Mouse (Mus musculus) CD4-positive, CD25-positive, alpha-beta regulatory T cell, adult 2 months (primary cell): ENCODE data around the gene Npas3.

Experiments used
- DNase-seq: peaks from one replicate; pipeline ENCODE4 v3.0.0-alpha.2; 2012; ENCODE audit warnings: low read depth, low spot score

The Npas3 gene

GRCm38 (mm10) chr12:53587691-53588504, 339.4 kb downstream of the Npas3 start:
- no peak for DNase-seq

- no peak for DNase-seq
These were observed 341.0 kb downstream of the Npas3 start for GRCm38 (mm10) chr12:53589446-53589961.

- no peak for DNase-seq
These were observed 357.2 kb downstream of the Npas3 start for GRCm38 (mm10) chr12:53605661-53606060.

GRCm38 (mm10) chr12:53612120-53612519, 363.6 kb downstream of the Npas3 start:
- no peak for DNase-seq

GRCm38 (mm10) chr12:53621271-53621670, 372.8 kb downstream of the Npas3 start:
- DNase-seq: no peak

GRCm38 (mm10) chr12:53623793-53624192, 375.3 kb downstream of the Npas3 start:
- DNase-seq: no peak

GRCm38 (mm10) chr12:53624379-53625021, 376.0 kb downstream of the Npas3 start:
- no peak for DNase-seq

- DNase-seq: no peak
These were observed 381.1 kb downstream of the Npas3 start for GRCm38 (mm10) chr12:53629483-53630120.

DNA sequence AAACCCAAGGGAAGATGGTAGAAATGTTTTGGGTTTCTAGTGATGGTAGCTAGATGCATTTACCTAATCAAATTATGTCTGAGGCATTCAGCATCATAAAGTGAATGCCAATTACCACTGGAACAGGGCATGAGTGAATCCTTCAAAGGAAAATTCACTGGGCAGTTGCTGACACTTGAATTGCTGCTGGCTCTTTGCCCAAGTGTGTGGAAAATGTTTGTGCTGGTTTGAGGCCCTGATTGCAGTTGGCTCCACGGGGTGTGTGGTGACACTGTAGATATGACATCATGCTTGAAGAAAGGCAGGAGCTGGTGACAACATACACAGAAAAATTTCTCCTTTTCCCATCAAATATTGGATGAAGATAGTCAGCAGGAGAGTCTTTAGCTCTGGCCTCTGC, 382.1 kb downstream of the Npas3 start:
- DNase-seq: no peak

DNA sequence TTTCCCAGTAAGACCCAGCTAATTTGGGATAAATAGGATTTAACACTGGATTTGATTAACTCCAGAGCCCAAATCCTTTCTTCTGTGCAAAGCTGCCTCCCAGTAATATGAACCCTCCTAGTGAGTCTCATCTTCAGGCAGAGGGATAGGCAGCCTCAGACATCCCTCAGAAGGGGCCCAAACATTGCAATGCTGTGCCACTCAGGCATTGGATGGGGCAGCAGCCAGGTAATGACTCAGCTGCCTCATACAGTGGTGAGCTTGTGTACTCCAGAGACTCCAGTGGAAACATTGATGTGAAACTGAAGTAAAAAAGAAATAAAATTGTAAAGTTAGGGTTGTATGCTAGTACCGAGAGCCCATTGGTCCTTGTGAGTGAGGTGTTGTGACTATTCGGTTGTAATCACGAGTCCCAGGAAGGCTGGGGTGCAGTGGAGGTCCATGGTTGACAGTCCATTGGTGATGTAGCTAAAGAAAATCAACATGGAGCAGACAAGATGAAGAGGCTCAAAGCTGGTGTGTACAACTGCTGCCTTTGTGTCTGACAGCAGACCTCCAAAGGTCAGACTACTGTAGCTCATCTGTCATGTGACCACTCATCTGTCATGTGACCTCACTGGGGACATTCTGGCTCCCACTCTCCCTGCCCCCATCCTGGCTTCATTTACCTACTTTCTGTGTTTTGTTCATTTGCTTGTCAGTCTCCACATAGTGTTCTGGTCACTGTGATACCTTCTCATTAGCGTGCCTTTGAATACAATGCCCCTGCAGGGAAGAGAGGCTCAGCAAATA, 383.0 kb downstream of the Npas3 start:
- DNase-seq: no peak

GRCm38 (mm10) chr12:53638571-53638970, 390.1 kb downstream of the Npas3 start:
- no peak for DNase-seq

GRCm38 (mm10) chr12:53647282-53647681, 398.8 kb downstream of the Npas3 start:
- DNase-seq: no peak

DNA sequence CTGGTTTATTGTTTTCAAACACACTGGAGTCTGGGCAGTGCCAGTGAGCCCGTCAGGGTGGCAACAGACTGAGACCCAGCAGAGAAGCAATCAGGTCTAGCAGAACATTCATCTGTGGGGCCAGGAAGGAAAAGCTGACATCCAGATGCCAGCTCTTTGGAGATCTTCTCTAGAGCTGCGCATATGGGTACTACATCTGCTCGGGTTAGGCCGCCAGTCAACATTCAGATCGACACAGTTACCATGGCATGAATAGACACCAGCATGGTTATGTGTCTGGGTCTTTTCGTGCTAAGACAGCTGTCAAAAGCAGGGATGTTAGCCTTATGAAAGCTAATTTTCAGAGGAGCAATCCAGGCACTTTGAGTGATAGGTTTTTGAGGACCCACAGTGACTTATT, 407.8 kb downstream of the Npas3 start:
- no peak for DNase-seq

DNA sequence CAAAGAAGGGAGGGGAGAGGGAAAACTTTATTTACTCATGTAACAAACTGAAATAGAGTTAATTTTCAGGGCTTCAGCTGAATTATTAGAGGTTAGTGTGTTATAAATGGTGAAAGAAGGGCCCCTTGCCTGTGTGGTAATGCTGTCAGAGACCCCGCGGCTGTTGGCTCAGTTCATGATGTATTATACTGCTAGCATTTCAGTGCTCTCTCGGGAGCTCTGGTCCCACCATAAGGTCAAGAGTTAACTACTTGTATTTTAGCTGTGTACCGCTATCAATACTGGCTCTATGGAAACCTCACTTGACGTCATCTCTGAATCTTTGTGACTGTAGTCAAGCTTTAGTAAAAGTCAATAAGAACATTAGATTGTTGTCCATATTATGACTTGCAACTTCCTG, 415.6 kb downstream of the Npas3 start:
- no peak for DNase-seq

GRCm38 (mm10) chr12:53671846-53672245, 423.4 kb downstream of the Npas3 start:
- DNase-seq: no peak

DNA sequence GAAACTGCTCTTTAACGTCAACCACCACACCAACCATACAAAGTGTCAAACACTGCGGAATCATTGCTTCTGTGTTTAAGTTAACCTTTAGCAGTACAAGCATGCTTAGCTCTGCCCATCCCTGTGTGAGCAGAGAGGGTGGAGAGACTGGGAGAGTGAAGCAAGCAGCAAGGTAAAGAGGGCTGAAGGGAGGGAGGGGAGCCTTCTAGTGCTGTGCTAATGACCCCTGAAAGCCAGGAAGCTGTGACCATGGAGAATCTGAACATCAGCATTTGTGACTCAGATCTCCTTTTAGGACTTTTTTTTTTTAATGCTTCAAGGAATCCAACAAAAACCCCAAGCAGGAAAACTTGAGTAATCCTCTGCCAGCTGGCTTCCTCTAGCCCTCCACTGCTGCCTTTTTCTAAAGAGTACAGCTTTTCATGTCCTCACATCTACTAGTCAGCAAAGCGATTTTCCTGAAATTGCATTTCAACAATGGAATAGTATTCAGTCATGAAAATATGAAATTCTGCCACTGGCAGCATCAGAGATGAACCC, 428.7 kb downstream of the Npas3 start:
- no peak for DNase-seq

- no peak for DNase-seq
These were observed 429.7 kb downstream of the Npas3 start for GRCm38 (mm10) chr12:53678166-53678565.

- no peak for DNase-seq
These were observed 430.7 kb downstream of the Npas3 start for GRCm38 (mm10) chr12:53679161-53679560.

GRCm38 (mm10) chr12:53680501-53680900, 432.0 kb downstream of the Npas3 start:
- no peak for DNase-seq

DNA sequence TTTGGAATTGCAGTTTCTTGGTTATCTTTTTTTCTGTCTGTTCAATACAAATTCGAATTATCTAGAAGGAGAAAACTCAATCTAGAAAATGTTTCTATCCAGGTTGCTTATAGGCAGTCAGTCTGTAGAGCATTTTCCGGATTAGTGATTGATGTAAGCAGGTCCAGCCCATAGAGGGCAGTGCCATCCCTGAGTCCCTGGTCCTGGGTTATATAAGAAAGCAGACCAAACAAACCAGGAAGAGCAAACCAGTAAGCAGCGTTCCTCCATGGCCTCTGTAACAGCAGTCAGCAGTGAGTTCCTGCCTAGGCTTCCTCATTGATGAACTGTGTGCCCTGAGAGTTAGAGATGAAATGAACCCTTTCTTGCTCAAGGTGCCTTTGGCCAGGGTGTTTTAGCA, 433.6 kb downstream of the Npas3 start:
- no peak for DNase-seq

GRCm38 (mm10) chr12:53692471-53692870, 444.0 kb downstream of the Npas3 start:
- DNase-seq: no peak
